Mouse (Mus musculus) lung, postnatal 10 days (tissue): Measurements from ENCODE around the gene Ccndbp1.
"Not testable (repeated sequence)": the region's sequence is repeated elsewhere in the genome, so short reads cannot be mapped to it uniquely, and the experiment has no call there.

Experiments used
- DNase-seq: peaks from one replicate; pipeline ENCODE4 v3.0.0; 2021

Ccndbp1 gene

GRCm38 (mm10) chr2:121007925-121008663 is at the start of gene Ccndbp1:
Gene Ccndbp1, plus strand, starts transcription at chr2:121008403.
- peak; percentile 96 for DNase-seq

GRCm38 (mm10) chr2:120959363-120959762 is 48.8 kb upstream of the Ccndbp1 start:
- DNase-seq = no peak

- no peak for DNase-seq
These were observed 48.4 kb upstream of the Ccndbp1 start for GRCm38 (mm10) chr2:120959827-120960226.

GRCm38 (mm10) chr2:120960261-120960660 is 47.9 kb upstream of the Ccndbp1 start:
- DNase-seq = no peak

GRCm38 (mm10) chr2:120963110-120963509 is 45.1 kb upstream of the Ccndbp1 start:
- DNase-seq = no peak

- no peak for DNase-seq
These were observed 42.7 kb upstream of the Ccndbp1 start for GRCm38 (mm10) chr2:120965486-120965885.

GRCm38 (mm10) chr2:120970045-120970539 is 38.1 kb upstream of the Ccndbp1 start:
- no peak for DNase-seq

GRCm38 (mm10) chr2:120970559-120971080 is 37.6 kb upstream of the Ccndbp1 start, which contains the start of gene Ubr1:
Gene Ubr1, minus strand, starts transcription at chr2:120970715.
- peak; percentile 93 for DNase-seq

GRCm38 (mm10) chr2:120971766-120972165 is 36.4 kb upstream of the Ccndbp1 start:
- DNase-seq = no peak

- DNase-seq = not testable (repeated sequence)
These were observed 35.9 kb upstream of the Ccndbp1 start for GRCm38 (mm10) chr2:120972257-120972656.

- DNase-seq = no peak
These were observed 35.2 kb upstream of the Ccndbp1 start for GRCm38 (mm10) chr2:120972964-120973363.

- DNase-seq = peak; percentile 36
These were observed 31.9 kb upstream of the Ccndbp1 start for GRCm38 (mm10) chr2:120976308-120976707.

GRCm38 (mm10) chr2:120976990-120977925 is 30.9 kb upstream of the Ccndbp1 start, which contains the start of gene Tmem62:
Gene Tmem62, plus strand, starts transcription at chr2:120977017.
- DNase-seq = peak; percentile 72

GRCm38 (mm10) chr2:120977926-120978692 is 30.1 kb upstream of the Ccndbp1 start:
- DNase-seq = no peak

GRCm38 (mm10) chr2:120978693-120979037 is 29.5 kb upstream of the Ccndbp1 start:
- no peak for DNase-seq

- no peak for DNase-seq
These were observed 28.4 kb upstream of the Ccndbp1 start for GRCm38 (mm10) chr2:120979819-120980218.

GRCm38 (mm10) chr2:120980861-120981260 is 27.3 kb upstream of the Ccndbp1 start:
- no peak for DNase-seq

GRCm38 (mm10) chr2:120983611-120984010 is 24.6 kb upstream of the Ccndbp1 start:
- DNase-seq = no peak

GRCm38 (mm10) chr2:120985241-120985640 is 23.0 kb upstream of the Ccndbp1 start:
- no peak for DNase-seq

- no peak for DNase-seq
These were observed 17.0 kb upstream of the Ccndbp1 start for GRCm38 (mm10) chr2:120991196-120991595.

GRCm38 (mm10) chr2:120996607-120997006 is 11.6 kb upstream of the Ccndbp1 start:
- not testable (repeated sequence) for DNase-seq

GRCm38 (mm10) chr2:120998863-120999262 is 9.3 kb upstream of the Ccndbp1 start:
- no peak for DNase-seq
